Mouse (Mus musculus): ENCODE results near the gene Tbca.

GRCm38 (mm10) chr13:94874039-94874425 is 85.3 kb downstream of the Tbca start:
- TF ChIP-seq POLR2A (IDR thresholded peaks at IDR 0.05; ENCODE audit: borderline replicate concordance, extremely low read depth, low read depth, low read length), result no peak
- no peak for TF ChIP-seq CTCF (IDR thresholded peaks at IDR 0.05; ENCODE audit: insufficient read depth, low read length)

Data from lung, adult 2 months (tissue).